Mouse (Mus musculus): ENCODE data around the gene Gata2.

DNA sequence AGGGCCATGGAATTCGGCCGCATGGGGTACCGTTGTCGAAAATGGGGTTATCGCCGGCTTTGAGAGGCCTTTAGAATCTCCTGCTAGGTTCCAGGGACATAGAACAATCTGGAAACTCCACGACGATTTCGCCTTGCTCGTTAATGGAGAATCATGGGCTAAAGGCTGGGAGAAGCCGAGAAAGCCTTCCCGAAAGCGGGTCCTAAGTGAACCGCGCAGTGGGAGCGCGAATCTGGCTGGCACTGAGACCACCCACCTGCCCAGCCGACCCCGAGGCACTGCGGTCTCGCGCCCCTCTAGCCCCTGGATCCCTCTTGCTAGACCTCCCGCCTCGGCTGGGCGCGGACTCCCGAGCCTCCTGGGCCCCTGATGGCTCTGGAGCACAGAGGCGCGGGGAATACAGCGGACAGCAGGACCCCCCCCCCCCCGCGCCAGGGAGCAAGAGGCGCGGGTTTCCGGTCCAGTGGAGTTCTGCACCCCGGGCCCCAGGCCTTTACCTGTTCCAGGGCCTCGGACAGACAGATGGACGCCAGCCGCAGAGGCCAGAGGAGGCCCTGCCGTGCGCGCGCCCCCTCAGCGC lies 3.1 kb downstream of the Gata2 start:
- TF ChIP-seq CTCF (IDR thresholded peaks at IDR 0.05; ENCODE audit: borderline replicate concordance, control insufficient read depth, extremely low read depth, insufficient read depth, low read length, poor library complexity) (no peak), POLR2A (IDR thresholded peaks at IDR 0.05; ENCODE audit: control insufficient read depth, extremely low read depth, insufficient read depth, low read length, poor library complexity) (no peak)
